20 mouse cellular contexts compared by ENCODE assay signal in genomic region chr7:68697313-68697712, GRCm38 (mm10). TPM values are rescaled to one million over a fixed set of nuclear protein-coding genes. Genes with fewer than 3 reads are reported as not detected.
DNase-seq lines count a peak whose midpoint lies in the region; ATAC-seq and TF ChIP-seq lines count a peak whose summit lies in the region.
"Had no signal": no experiment of that assay in that cellular context is flagged by ENCODE, and none has a peak within 500 bp of the region (broad histone marks: within the 10 kb centered on the region; RNA-seq: fewer than 3 reads in every experiment).

No protein-coding gene starts in this region.

- no peaks in the 10 kb centered on the region for H3K9me3 ChIP-seq in kidney, embryonic 16.5 days (ENCODE audit: low read length)
- H3K9me3 ChIP-seq in lung, embryonic 14.5 days (ENCODE audit: low read depth, low read length): no peaks in the 10 kb centered on the region
- no peaks in the 10 kb centered on the region for H3K9me3 ChIP-seq in intestine, postnatal 0 days (ENCODE audit: control insufficient read depth)
- no peaks in the 10 kb centered on the region for H3K9me3 ChIP-seq in stomach, postnatal 0 days (ENCODE audit: control insufficient read depth, low read length)
- H3K9me3 ChIP-seq: embryonic facial prominence, embryonic 13.5 days; forebrain, embryonic 12.5 days; heart, embryonic 12.5 days; hindbrain, embryonic 10.5 days had no signal

- no peak overlapping the region for H3K4me2 ChIP-seq in kidney, embryonic 16.5 days (replicated peaks; ENCODE audit: low read depth, low read length)
- H3K4me2 ChIP-seq in lung, embryonic 14.5 days: no peak overlapping the region
- H3K4me2 ChIP-seq in intestine, postnatal 0 days (replicated peaks; ENCODE audit: low read depth): no peak overlapping the region
- H3K4me2 ChIP-seq in stomach, postnatal 0 days (replicated peaks; ENCODE audit: low read depth): no peak overlapping the region
- H3K4me2 ChIP-seq: embryonic facial prominence, embryonic 13.5 days; forebrain, embryonic 12.5 days; heart, embryonic 12.5 days had no signal

- no peak for TF ChIP-seq EP300 in stomach, postnatal 0 days (optimal IDR thresholded peaks at IDR 0.05)

- no peak overlapping the region for H3K4me3 ChIP-seq in kidney, embryonic 16.5 days (ENCODE audit: low read length)
- no peak overlapping the region for H3K4me3 ChIP-seq in lung, embryonic 14.5 days (ENCODE audit: low read depth, low read length)
- H3K4me3 ChIP-seq in intestine, postnatal 0 days (ENCODE audit: low read depth, low read length): no peak overlapping the region
- H3K4me3 ChIP-seq in stomach, postnatal 0 days (ENCODE audit: low read depth, low read length): no peak overlapping the region
- H3K4me3 ChIP-seq: embryonic facial prominence, embryonic 13.5 days; forebrain, embryonic 12.5 days; heart, embryonic 12.5 days; hindbrain, embryonic 10.5 days had no signal

- DNase-seq in kidney, postnatal 14 days: no peak
- no peak for DNase-seq in lung, embryonic 14.5 days
- DNase-seq in lung, postnatal 25 days (ENCODE audit: low spot score): no peak
- DNase-seq in stomach, postnatal 0 days (ENCODE audit: low spot score): no peak
- DNase-seq: adrenal gland, adult 8-10 months; adrenal gland, postnatal 36 days; B cell, adult 2 months; cerebellum, adult 11 months; cerebellum, adult 9-10 months; forebrain, postnatal 0 days; gastrocnemius, postnatal 25 days had no signal

- no peaks in the 10 kb centered on the region for H3K4me1 ChIP-seq in kidney, embryonic 16.5 days (ENCODE audit: insufficient read depth, low read length)
- H3K4me1 ChIP-seq in lung, embryonic 14.5 days (ENCODE audit: insufficient read depth): no peaks in the 10 kb centered on the region
- no peaks in the 10 kb centered on the region; the same call in 1 of the 2 replicates for H3K4me1 ChIP-seq in intestine, postnatal 0 days (replicated peaks; ENCODE audit: control insufficient read depth, insufficient read depth, low read length)
- H3K4me1 ChIP-seq in stomach, postnatal 0 days (replicated peaks; ENCODE audit: control insufficient read depth, insufficient read depth): no peaks in the 10 kb centered on the region; the same call in 1 of the 2 replicates
- H3K4me1 ChIP-seq: embryonic facial prominence, embryonic 13.5 days; forebrain, embryonic 12.5 days had no signal

- no peaks in the 10 kb centered on the region for H3K36me3 ChIP-seq in kidney, embryonic 16.5 days (ENCODE audit: insufficient read depth, low read length)
- H3K36me3 ChIP-seq in lung, embryonic 14.5 days (ENCODE audit: insufficient read depth): no peaks in the 10 kb centered on the region
- no peaks in the 10 kb centered on the region for H3K36me3 ChIP-seq in intestine, postnatal 0 days (ENCODE audit: control insufficient read depth, insufficient read depth)
- H3K36me3 ChIP-seq in stomach, postnatal 0 days (ENCODE audit: control insufficient read depth, insufficient read depth, low read length): no peaks in the 10 kb centered on the region
- H3K36me3 ChIP-seq: embryonic facial prominence, embryonic 13.5 days; forebrain, embryonic 12.5 days; G1E; heart, embryonic 12.5 days; hindbrain, embryonic 10.5 days had no signal

- no peaks in the 10 kb centered on the region for H3K27me3 ChIP-seq in kidney, embryonic 16.5 days (ENCODE audit: insufficient read depth, low read length)
- no peaks in the 10 kb centered on the region for H3K27me3 ChIP-seq in lung, embryonic 14.5 days (ENCODE audit: insufficient read depth, low read length)
- H3K27me3 ChIP-seq in intestine, postnatal 0 days (replicated peaks; ENCODE audit: control insufficient read depth, insufficient read depth, low read length): no peaks in the 10 kb centered on the region
- no peaks in the 10 kb centered on the region for H3K27me3 ChIP-seq in stomach, postnatal 0 days (ENCODE audit: control insufficient read depth, insufficient read depth, low read length)
- H3K27me3 ChIP-seq: embryonic facial prominence, embryonic 13.5 days; forebrain, embryonic 12.5 days; heart, embryonic 12.5 days had no signal

- ATAC-seq in kidney, embryonic 16.5 days (ENCODE audit: low FRiP score, low TSS enrichment): no peak
- ATAC-seq in lung, embryonic 14.5 days (ENCODE audit: insufficient read depth): peak; percentile 54; the same call in 1 of the 2 replicates
- peak; percentile 46 for ATAC-seq in intestine, postnatal 0 days
- peak; percentile 75 for ATAC-seq in stomach, postnatal 0 days (ENCODE audit: low FRiP score, low TSS enrichment)
- ATAC-seq in cerebellum, adult (ENCODE audit: insufficient number of reproducible peaks, low FRiP score, low TSS enrichment): no peak
- ATAC-seq: CD4-positive, CD25-positive, alpha-beta regulatory T cell, adult 4 months; forebrain, postnatal 0 days had no signal

- WGBS in kidney, embryonic 16.5 days: 95% methylated on average over 3 of the region's 3 CpGs
- 78% methylated on average over 3 of the region's 3 CpGs for WGBS in lung, embryonic 14.5 days
- WGBS in intestine, postnatal 0 days: 63% methylated on average over 3 of the region's 3 CpGs
- WGBS in stomach, postnatal 0 days: 66% methylated on average over 3 of the region's 3 CpGs

- H3K27ac ChIP-seq in kidney, embryonic 16.5 days (ENCODE audit: low read length): 0 out of 2 replicates have a peak overlapping the region, but pooled peaks have one; percentile 38
- H3K27ac ChIP-seq in lung, embryonic 14.5 days (ENCODE audit: low read depth): no peak overlapping the region
- H3K27ac ChIP-seq in intestine, postnatal 0 days (ENCODE audit: low read depth, low read length): peak overlapping the region; percentile 9; the same call in 1 of the 2 replicates
- H3K27ac ChIP-seq in stomach, postnatal 0 days (replicated peaks): peak overlapping the region; percentile 63
- H3K27ac ChIP-seq: embryonic facial prominence, embryonic 13.5 days; forebrain, embryonic 12.5 days; hindbrain, embryonic 10.5 days had no signal

- no peak for TF ChIP-seq CTCF in lung, embryonic 14.5 days (IDR thresholded peaks at IDR 0.05; ENCODE audit: low read depth)
- no peak for TF ChIP-seq CTCF in intestine, postnatal 0 days (IDR thresholded peaks at IDR 0.05; ENCODE audit: low read depth)
- no peak for TF ChIP-seq CTCF in stomach, postnatal 0 days (IDR thresholded peaks at IDR 0.05; ENCODE audit: low read depth)

- no peak overlapping the region for H3K9ac ChIP-seq in kidney, embryonic 16.5 days (replicated peaks; ENCODE audit: low read length)
- H3K9ac ChIP-seq in lung, embryonic 14.5 days: no peak overlapping the region
- no peak overlapping the region for H3K9ac ChIP-seq in intestine, postnatal 0 days (ENCODE audit: low read depth, low read length)
- no peak overlapping the region for H3K9ac ChIP-seq in stomach, postnatal 0 days (ENCODE audit: low read length)
- H3K9ac ChIP-seq: embryonic facial prominence, embryonic 13.5 days; forebrain, embryonic 12.5 days; forebrain, postnatal 0 days; heart, embryonic 12.5 days had no signal

RNA-seq across cellular contexts. Expression of gene Arrdc4, which starts 51.7 kb away (rescaled TPM):
- polyA plus RNA-seq in kidney, embryonic 16.5 days (2015; fragmentation: Nextera tagmentation; extraction: Ambion mirVana): 29.7 and 31.4 TPM in 2 replicates
- polyA plus RNA-seq in lung, embryonic 14.5 days (2014; fragmentation: Nextera tagmentation; extraction: Ambion mirVana): 21.1 and 21.3 TPM in 2 replicates
- polyA plus RNA-seq in intestine, postnatal 0 days (2015; fragmentation: Nextera tagmentation; extraction: Ambion mirVana): 104 and 107 TPM in 2 replicates
- polyA plus RNA-seq in stomach, postnatal 0 days (2015; fragmentation: Nextera tagmentation; extraction: Ambion mirVana): 71.9 and 76.9 TPM in 2 replicates
- polyA plus RNA-seq: G1E had no signal

Comparison
In these comparisons a context has a peak if more than half of its experiments do, and no peak if none do; other contexts are left out.
1. ATAC-seq: peak in lung, embryonic 14.5 days (single experiment), intestine, postnatal 0 days (single experiment) and stomach, postnatal 0 days (single experiment); none in kidney, embryonic 16.5 days (single experiment) and cerebellum, adult (single experiment).